Mouse (Mus musculus) left cerebral cortex, adult 8-10 months (tissue): ENCODE data around the gene Lce1j. TPM values are rescaled to one million over a fixed set of nuclear protein-coding genes. Genes with fewer than 3 reads are reported as not detected.
"Not testable (repeated sequence)": the region's sequence is repeated elsewhere in the genome, so short reads cannot be mapped to it uniquely, and the experiment has no call there.

Experiments
- DNase-seq, 2 experiments: peaks; one replicate each; pipeline ENCODE4 v3.0.0; 2022; ENCODE audit warnings: low spot score in 2 of 2
- total RNA-seq, 4 experiments: library from RNA; stranded (reverse); gene quantifications; 2 replicates each; pipeline ENCODE4 v1.2.4; 2022

Gene Lce1j
- not detected for total RNA-seq

DNA sequence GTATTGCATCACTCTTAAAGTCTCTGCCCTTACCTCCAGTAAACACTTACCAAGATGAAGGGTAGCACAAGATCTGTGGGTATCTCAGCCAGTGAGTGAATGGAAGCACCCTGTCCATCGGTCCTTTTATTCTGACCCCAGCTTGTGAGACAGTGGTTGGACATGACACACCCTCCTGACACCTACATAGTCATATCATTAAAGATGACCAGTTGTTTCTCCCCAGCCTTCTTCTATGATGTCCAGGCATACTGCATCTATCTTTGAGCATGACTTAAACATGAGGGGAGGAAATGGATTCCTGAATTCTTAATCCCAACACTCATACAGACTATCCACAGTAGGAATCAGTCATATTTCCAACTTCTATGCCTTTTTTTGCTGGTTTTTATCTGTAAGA is at the start of gene Lce1j:
Lce1j (minus strand) TSS at position 101 of the 400 bp plus-strand sequence.
- no peak for DNase-seq

DNA sequence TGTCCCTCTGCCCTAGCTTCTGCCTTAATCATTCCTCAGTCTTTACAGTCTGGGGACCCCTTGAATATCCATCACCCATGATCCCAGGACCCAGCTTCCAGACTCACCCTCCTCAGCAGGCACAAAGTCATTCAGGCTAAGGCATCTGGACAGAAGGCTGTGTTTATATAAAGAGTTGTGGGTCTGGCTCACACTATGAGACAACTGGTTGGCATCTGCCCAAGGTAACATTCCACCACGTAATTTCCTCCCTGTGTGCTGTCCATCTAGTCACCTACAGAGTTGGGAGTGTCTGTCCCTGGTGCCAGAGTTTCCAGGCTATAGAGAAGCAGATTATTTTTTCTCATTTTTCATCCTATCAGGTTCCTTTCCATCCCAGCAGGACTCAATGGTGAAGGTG is 36.8 kb upstream of the Lce1j start, which contains the start of gene Kprp:
Kprp (minus strand) TSS at position 140 of the 400 bp plus-strand sequence.
- DNase-seq: no peak

DNA sequence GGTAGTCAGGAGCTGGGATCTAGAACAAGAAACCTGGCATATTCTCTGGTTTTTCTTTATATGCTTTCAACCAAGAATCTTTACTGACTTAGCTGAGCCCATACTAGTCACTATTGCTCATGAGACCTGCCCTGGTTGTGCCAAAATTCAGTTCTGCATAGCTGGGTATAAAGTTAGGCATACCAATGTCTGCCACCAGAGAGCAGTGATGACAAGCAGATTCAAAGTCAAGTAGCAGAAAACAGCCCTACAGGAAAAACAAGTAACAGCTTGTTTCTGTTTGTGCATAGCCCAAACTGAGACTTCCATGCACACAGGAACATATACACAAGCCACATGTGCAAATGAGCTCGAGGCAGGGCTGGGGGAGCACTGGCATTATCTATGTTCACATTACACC is 35.5 kb upstream of the Lce1j start:
- no peak for DNase-seq

DNA sequence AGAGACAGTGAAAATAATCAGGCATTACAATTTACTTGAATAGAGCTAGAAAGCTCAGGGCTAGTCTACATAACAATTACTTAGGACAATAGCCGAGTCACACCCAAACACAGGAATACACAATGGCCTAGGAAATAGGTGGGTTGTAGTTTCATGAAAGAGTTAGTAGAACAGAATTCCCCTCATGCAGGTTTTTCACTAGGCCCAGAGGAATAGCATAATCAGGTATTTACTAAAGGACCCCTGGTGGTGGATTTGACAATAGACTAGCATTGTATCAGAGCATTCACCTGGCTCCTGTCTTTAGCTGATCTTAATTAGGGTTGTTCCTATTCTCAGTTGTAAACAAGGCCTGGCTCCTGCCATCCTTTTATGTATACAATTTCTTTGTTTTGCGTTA is 25.7 kb upstream of the Lce1j start:
- DNase-seq: not testable (repeated sequence)

DNA sequence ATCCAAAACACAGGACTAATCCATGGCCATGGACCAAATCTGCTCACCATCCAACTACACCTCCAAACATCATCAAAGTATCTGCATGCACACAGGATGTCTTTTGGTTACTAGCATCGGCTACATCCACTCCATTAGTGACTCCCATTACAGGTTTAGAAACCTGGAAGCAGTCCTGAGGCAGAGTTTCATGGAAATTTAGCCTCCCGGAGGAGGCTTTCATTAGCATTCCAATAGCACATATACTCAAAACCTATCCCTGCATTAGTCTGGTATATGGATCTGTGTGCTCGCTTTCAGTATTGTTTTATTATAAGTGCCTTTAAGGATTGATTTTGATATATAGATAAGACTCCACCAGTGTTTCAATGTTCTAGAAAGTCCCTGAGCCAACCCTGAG is 25.3 kb upstream of the Lce1j start:
- no peak for DNase-seq

DNA sequence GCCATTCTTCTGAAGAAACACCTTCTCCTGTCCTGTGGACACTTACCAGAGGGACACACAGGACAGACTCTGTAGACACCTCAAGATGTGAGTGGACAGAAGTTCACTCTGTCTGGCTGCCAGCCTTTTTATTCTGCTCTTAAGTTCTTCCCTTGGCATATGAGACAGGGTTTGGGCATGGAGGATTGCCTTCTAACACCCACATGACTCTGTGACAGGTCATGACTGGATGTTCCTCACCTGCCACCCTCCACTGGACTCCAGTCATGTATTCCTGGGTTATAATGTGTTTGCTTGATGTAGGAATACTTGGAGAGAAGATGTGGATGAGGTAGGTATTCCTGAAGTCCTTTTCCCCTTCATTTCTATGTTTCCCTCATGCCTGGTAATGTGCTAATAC is 17.5 kb upstream of the Lce1j start, which contains the start of gene Lce1k:
Lce1k (minus strand) TSS at position 101 of the 400 bp plus-strand sequence.
- DNase-seq: no peak

DNA sequence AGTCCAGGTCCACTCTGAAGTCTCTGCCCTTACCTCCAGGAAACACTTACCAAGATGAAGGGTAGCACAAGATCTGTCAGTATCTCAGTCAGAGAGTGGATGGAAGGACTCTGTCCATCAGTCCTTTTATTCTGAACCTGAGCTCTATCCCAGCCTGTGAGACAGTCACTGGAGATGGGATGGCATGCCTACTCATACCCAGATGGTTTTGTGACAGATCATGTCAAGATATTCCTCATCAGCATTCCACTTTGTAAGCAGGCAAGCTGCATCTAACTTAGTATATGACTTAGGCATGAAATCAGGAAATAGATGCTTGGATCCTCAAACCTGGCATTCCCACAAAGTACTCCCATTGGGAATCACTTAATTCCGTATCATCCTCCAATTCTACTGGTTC is 11.5 kb downstream of the Lce1j start, which contains the start of gene Lce1i:
Lce1i (minus strand) TSS at position 101 of the 400 bp plus-strand sequence.
- no peak for DNase-seq

DNA sequence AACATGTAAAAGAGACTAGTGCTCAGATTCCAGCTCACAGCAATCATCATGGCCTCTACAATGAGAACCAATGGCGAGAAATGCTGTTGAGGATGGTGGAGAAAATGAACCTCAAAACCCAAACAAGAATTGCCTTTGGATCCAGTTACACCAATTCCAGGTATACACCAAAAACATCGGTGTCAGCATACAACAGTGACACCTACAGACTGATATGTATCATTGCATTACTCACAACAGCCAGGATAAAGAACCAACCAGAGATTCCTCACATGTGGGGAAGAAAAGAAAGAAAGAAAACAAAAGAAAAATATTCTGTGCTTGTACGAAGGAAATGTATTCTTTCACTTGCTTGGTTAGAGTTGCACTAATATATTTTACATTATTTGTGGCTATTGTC is 18.7 kb downstream of the Lce1j start:
- no peak for DNase-seq

DNA sequence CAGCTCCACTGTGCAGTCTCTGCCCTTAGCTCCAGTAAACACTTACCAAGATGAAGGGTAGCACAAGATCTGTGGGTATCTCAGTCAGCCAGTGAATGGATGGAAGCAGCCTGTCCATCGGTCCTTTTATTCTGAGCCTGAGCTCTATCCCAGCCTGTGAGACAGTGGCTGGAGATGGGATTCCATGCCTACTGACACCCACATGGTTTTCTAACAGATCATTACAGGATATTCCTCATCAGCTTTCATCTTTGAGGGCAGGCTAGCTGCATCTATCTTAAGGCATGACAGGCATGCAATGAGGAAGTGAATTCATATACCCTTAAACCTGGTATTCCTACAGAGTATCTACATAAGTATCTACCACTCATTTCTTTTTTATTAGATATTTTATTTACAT is 25.3 kb downstream of the Lce1j start, which contains the start of gene Lce1h:
Lce1h (minus strand) TSS at position 101 of the 400 bp plus-strand sequence.
- DNase-seq: no peak

DNA sequence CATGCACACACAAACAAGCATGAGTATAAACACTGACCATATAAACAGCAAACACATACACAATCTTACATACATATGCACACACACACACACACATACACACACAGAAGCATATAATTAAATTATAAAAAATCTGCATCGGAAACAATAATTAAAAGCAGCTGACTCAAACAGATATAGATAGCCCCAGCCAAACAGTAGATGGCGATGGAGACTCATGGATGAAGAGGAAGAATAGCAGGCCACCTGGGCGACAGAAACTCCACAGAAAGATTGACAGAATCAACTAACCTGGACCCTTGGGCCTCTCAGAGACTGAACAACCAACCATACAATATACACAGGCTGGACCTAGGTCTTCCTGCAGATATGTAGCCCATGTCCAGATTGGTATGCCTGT is 37.1 kb downstream of the Lce1j start:
- no peak for DNase-seq

DNA sequence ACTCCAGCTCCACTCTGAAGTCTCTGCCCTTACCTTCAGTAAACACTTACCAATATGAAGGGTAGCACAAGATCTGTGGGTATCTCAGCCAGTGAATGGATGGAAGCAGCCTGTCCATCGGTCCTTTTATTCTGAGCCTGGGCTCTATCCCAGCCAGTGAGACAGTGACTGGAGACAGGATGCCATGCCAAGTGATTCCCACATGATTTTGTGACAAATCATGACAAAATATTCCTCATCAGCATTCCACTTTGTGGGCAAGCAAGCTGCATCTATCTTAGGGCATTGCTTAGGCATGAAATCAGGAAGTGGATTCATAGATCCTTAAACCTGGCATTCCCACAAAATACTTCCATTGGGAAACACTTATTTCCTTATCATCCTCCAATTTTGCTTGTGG is 38.1 kb downstream of the Lce1j start, which contains the start of gene Lce1g:
Lce1g (minus strand) TSS at position 101 of the 400 bp plus-strand sequence.
- DNase-seq: no peak

DNA sequence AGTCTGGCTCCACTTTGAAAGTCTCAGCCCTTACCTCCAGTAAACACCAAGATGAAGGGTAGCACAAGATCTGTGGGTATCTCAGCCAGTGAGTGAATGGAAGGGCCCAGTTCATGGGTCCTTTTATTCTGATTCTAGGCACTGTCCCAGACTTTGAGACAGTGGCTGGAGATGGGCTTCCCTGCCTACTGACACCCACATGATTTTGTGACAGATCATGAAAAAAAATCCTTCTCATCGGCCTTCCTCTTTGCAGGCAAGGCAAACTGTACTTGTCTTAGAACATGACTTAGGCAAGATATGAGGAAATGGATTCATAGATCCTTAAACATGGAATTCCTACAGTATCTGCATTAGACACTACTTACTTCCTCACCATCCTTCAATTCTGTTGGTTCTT is 51.3 kb downstream of the Lce1j start, which contains the start of gene Gm38119:
Gm38119 (minus strand) TSS at position 101 of the 400 bp plus-strand sequence.
- DNase-seq: no peak

Other genes starting within 250 kb of the Lce1j start
- not detected for gene Ivl, start 216.8 kb downstream of the Lce1j start, total RNA-seq
- gene Smcp, start 201.5 kb downstream of the Lce1j start, total RNA-seq: not detected
- gene 2210017I01Rik, start 183.0 kb downstream of the Lce1j start, total RNA-seq: not detected
- gene Lce6a, start 168.9 kb downstream of the Lce1j start, total RNA-seq: not detected
- not detected for gene Lce1a1, start 142.2 kb downstream of the Lce1j start, total RNA-seq
- gene Lce1b, start 133.6 kb downstream of the Lce1j start, total RNA-seq: not detected
- gene Lce1a2, start 120.2 kb downstream of the Lce1j start, total RNA-seq: not detected
- not detected for gene Lce1c, start 111.3 kb downstream of the Lce1j start, total RNA-seq
- not detected for gene Lce1d, start 103.3 kb downstream of the Lce1j start, total RNA-seq
- gene Lce1e, start 81.4 kb downstream of the Lce1j start, total RNA-seq: not detected
- gene Lce1f, start 70.2 kb downstream of the Lce1j start, total RNA-seq: not detected
- not detected for gene Gm38119, start 51.4 kb downstream of the Lce1j start, total RNA-seq
- gene Lce1g, start 38.2 kb downstream of the Lce1j start, total RNA-seq: not detected
- not detected for gene Lce1h, start 25.4 kb downstream of the Lce1j start, total RNA-seq
- not detected for gene Lce1i, start 11.6 kb downstream of the Lce1j start, total RNA-seq
- gene Lce1k, start 17.4 kb upstream of the Lce1j start, total RNA-seq: not detected
- gene Kprp, start 36.7 kb upstream of the Lce1j start, total RNA-seq: not detected
- not detected for gene Lce1l, start 60.8 kb upstream of the Lce1j start, total RNA-seq
- not detected for gene 2310050C09Rik, start 79.7 kb upstream of the Lce1j start, total RNA-seq
- gene Lce3a, start 135.7 kb upstream of the Lce1j start, total RNA-seq: not detected
- gene Lce3b, start 142.5 kb upstream of the Lce1j start, total RNA-seq: not detected
- gene Lce3c, start 154.0 kb upstream of the Lce1j start, total RNA-seq: not detected
- not detected for gene Lce3d, start 166.9 kb upstream of the Lce1j start, total RNA-seq
- not detected for gene Lce3e, start 176.5 kb upstream of the Lce1j start, total RNA-seq
- not detected for gene Lce3f, start 201.7 kb upstream of the Lce1j start, total RNA-seq
- gene Crct1, start 225.2 kb upstream of the Lce1j start, total RNA-seq: under 1 TPM in 1 of 4 experiments, not detected in 3; 0.82 TPM
- gene Lce1m, start 228.5 kb upstream of the Lce1j start, total RNA-seq: under 1 TPM in 1 of 4 experiments, not detected in 3; 0.46 TPM